27 mouse cellular contexts compared by ENCODE assay signal in genomic region chr17:72993134-72993533, GRCm38 (mm10).
"Had no signal": no experiment of that assay in that cellular context is flagged by ENCODE, and none has a peak within 500 bp of the region (broad histone marks: within the 10 kb centered on the region; RNA-seq: fewer than 3 reads in every experiment).

No protein-coding gene starts in this region.

- H3K36me3 ChIP-seq: embryonic facial prominence, embryonic 10.5 days; embryonic facial prominence, embryonic 12.5 days; embryonic facial prominence, embryonic 13.5 days; embryonic facial prominence, embryonic 15.5 days; forebrain, embryonic 10.5 days; forebrain, embryonic 12.5 days; forebrain, embryonic 15.5 days had no signal

- H3K9ac ChIP-seq: embryonic facial prominence, embryonic 12.5 days; embryonic facial prominence, embryonic 13.5 days; embryonic facial prominence, embryonic 15.5 days; forebrain, embryonic 12.5 days; forebrain, embryonic 13.5 days; forebrain, embryonic 15.5 days; forebrain, postnatal 0 days had no signal

- DNase-seq: cerebellum, adult 8-10 months; cerebellum, adult 9-10 months; cerebellum, adult 9-11 months; cerebellum, postnatal 10 days; cerebellum, postnatal 14 days; cerebellum, postnatal 25 days; cerebellum, postnatal 36 days; forebrain, postnatal 0 days; gastrocnemius, adult 2 months; gastrocnemius, postnatal 10 days; gastrocnemius, postnatal 14 days; gastrocnemius, postnatal 25 days; gastrocnemius, postnatal 36 days; heart, adult 11 months; heart, adult 18-20 months; heart, adult 2 months had no signal

- H3K27ac ChIP-seq: embryonic facial prominence, embryonic 10.5 days; embryonic facial prominence, embryonic 12.5 days; embryonic facial prominence, embryonic 15.5 days; forebrain, embryonic 10.5 days; forebrain, embryonic 12.5 days; forebrain, embryonic 13.5 days; forebrain, embryonic 15.5 days; gastrocnemius, adult 2 months; heart, adult 2 months had no signal

- H3K4me3 ChIP-seq: embryonic facial prominence, embryonic 10.5 days; embryonic facial prominence, embryonic 12.5 days; embryonic facial prominence, embryonic 13.5 days; embryonic facial prominence, embryonic 15.5 days; erythroblast, embryonic 14.5 days; forebrain, embryonic 10.5 days; forebrain, embryonic 12.5 days; forebrain, embryonic 13.5 days; forebrain, embryonic 15.5 days; gastrocnemius, adult 2 months; heart, adult 2 months had no signal

- H3K9me3 ChIP-seq: embryonic facial prominence, embryonic 10.5 days; embryonic facial prominence, embryonic 12.5 days; embryonic facial prominence, embryonic 13.5 days; embryonic facial prominence, embryonic 15.5 days; forebrain, embryonic 10.5 days; forebrain, embryonic 12.5 days; forebrain, embryonic 13.5 days; forebrain, embryonic 15.5 days had no signal

- H3K27me3 ChIP-seq: embryonic facial prominence, embryonic 12.5 days; embryonic facial prominence, embryonic 13.5 days; embryonic facial prominence, embryonic 15.5 days; forebrain, embryonic 12.5 days; forebrain, embryonic 13.5 days; forebrain, embryonic 15.5 days had no signal

- ATAC-seq: forebrain, embryonic 13.5 days; forebrain, embryonic 14.5 days; forebrain, embryonic 15.5 days; forebrain, embryonic 16.5 days; forebrain, postnatal 0 days had no signal

- H3K4me2 ChIP-seq: embryonic facial prominence, embryonic 12.5 days; embryonic facial prominence, embryonic 13.5 days; embryonic facial prominence, embryonic 15.5 days; forebrain, embryonic 12.5 days; forebrain, embryonic 13.5 days; forebrain, embryonic 15.5 days had no signal
